Mouse (Mus musculus) inflammation-experienced regulatory T-cells (primary cell): ENCODE results near the gene Teddm2. TPM values are rescaled to one million over a fixed set of nuclear protein-coding genes. Genes with fewer than 3 reads are reported as not detected.

Experiments used
- polyA plus RNA-seq, 2 experiments: library from polyadenylated mRNA; unstranded; fragments of 100-300 nt; shearing (Covaris generic); gene quantifications; one replicate each; pipeline ENCODE4 v1.2.1; 2017

Teddm2 gene
- polyA plus RNA-seq = under 1 TPM; 0.17 to 0.31 TPM

GRCm38 (mm10) chr1:153899731-153900380, at the start of gene Teddm2, which contains the start of gene Glul:
Gene Teddm2 (minus strand): TSS chr1:153900228.
Gene Glul (plus strand): TSS chr1:153899944.

GRCm38 (mm10) chr1:153891442-153891841, 8.6 kb downstream of the Teddm2 start, which contains the start of gene Teddm1a:
Gene Teddm1a (plus strand): TSS chr1:153891742.

GRCm38 (mm10) chr1:153874045-153874444, 26.0 kb downstream of the Teddm2 start, which contains the start of gene Teddm1b:
Gene Teddm1b (plus strand): TSS chr1:153874345.

GRCm38 (mm10) chr1:153844042-153844441, 56.0 kb downstream of the Teddm2 start, which contains the start of gene Rgsl1:
Gene Rgsl1 (minus strand): TSS chr1:153844142.

Other genes starting within 250 kb of the Teddm2 start
- gene Rgs8, start 247.2 kb downstream of the Teddm2 start, polyA plus RNA-seq = under 1 TPM; 0.19 to 0.72 TPM
- gene Rgs16, start 159.9 kb downstream of the Teddm2 start, polyA plus RNA-seq = 10 to 100 TPM; 20.7 to 61.4 TPM
- 10 to 100 TPM; 19.9 to 24.7 TPM for gene Rnasel, start 150.8 kb downstream of the Teddm2 start, polyA plus RNA-seq
- under 1 TPM; 0.13 to 0.82 TPM for gene Rgsl1, start 56.1 kb downstream of the Teddm2 start, polyA plus RNA-seq
- gene Teddm1b, start 25.9 kb downstream of the Teddm2 start, polyA plus RNA-seq = under 1 TPM; 0.08 to 0.54 TPM
- not detected for gene Teddm1a, start 8.5 kb downstream of the Teddm2 start, polyA plus RNA-seq
- gene Glul, start 284 bp downstream of the Teddm2 start, polyA plus RNA-seq = 10 to 100 TPM; 28.4 to 51.1 TPM